Mouse (Mus musculus): ENCODE results near the gene Rccd1. TPM values are rescaled to one million over a fixed set of nuclear protein-coding genes. Genes with fewer than 3 reads are reported as not detected.

Rccd1 gene
- polyA plus RNA-seq, 1 experiment from 2014 or later: 13.8 TPM

GRCm38 (mm10) chr7:80294764-80295648 lies 29.2 kb downstream of the Rccd1 start:
- peak overlapping the region; percentile 17 for H3K27ac ChIP-seq (replicated peaks)
- H3K4me1 ChIP-seq (replicated peaks): peaks cover 4% of the 10 kb centered on the region; the same call in 1 of the 2 replicates
- peak overlapping the region; percentile 36 for H3K9ac ChIP-seq
- peaks cover 12% of the 10 kb centered on the region for H3K36me3 ChIP-seq
- no peaks in the 10 kb centered on the region for H3K27me3 ChIP-seq
- H3K4me2 ChIP-seq: peak overlapping the region; percentile 87
- WGBS: 10% methylated on average over 37 of the region's 37 CpGs
- H3K9me3 ChIP-seq: no peaks in the 10 kb centered on the region
- H3K4me3 ChIP-seq: peak overlapping the region; percentile 57
- no peak for ATAC-seq (ENCODE audit: low FRiP score, low read depth)

- peak within 1 kb of the TSS; percentile 57 for H3K4me3 ChIP-seq
- no peaks in the 10 kb centered on the region for H3K9me3 ChIP-seq
- H3K27me3 ChIP-seq: no peaks in the 10 kb centered on the region
- under 1% methylated on average over 52 of the region's 52 CpGs for WGBS
- peaks cover 19% of the 10 kb centered on the region for H3K36me3 ChIP-seq
- H3K4me1 ChIP-seq (replicated peaks): peaks cover 4% of the 10 kb centered on the region; the same call in 1 of the 2 replicates
- peak within 1 kb of the TSS; percentile 36 for H3K9ac ChIP-seq
- H3K4me2 ChIP-seq: peak within 1 kb of the TSS; percentile 87
- peak within 1 kb of the TSS; percentile 17 for H3K27ac ChIP-seq (replicated peaks)
- ATAC-seq (ENCODE audit: low FRiP score, low read depth): peak; percentile 99
Measured at GRCm38 (mm10) chr7:80294062-80294763, 30.0 kb downstream of the Rccd1 start, which contains the start of gene Prc1. Gene Prc1, plus strand, starts transcription at chr7:80294450.

GRCm38 (mm10) chr7:80287736-80288135 lies 36.5 kb downstream of the Rccd1 start:
- H3K4me3 ChIP-seq: no peak overlapping the region
- no peak overlapping the region for H3K9ac ChIP-seq
- H3K36me3 ChIP-seq: peaks cover 81% of the 10 kb centered on the region
- no peaks in the 10 kb centered on the region for H3K4me1 ChIP-seq (replicated peaks)
- no peaks in the 10 kb centered on the region for H3K27me3 ChIP-seq
- no peak for ATAC-seq (ENCODE audit: low FRiP score, low read depth)
- no peak overlapping the region for H3K4me2 ChIP-seq
- WGBS: 87% methylated on average over 10 of the region's 10 CpGs
- no peak overlapping the region for H3K27ac ChIP-seq (replicated peaks)
- H3K9me3 ChIP-seq: no peaks in the 10 kb centered on the region

GRCm38 (mm10) chr7:80285725-80286124 lies 38.5 kb downstream of the Rccd1 start:
- Histone ChIP-seq H3K36me3 (peaks cover 76% of the 10 kb centered on the region), H3K4me3 (no peak overlapping the region), H3K9me3 (no peaks in the 10 kb centered on the region), H3K4me1 (replicated peaks) (no peaks in the 10 kb centered on the region), H3K9ac (no peak overlapping the region), H3K4me2 (no peak overlapping the region), H3K27ac (replicated peaks) (no peak overlapping the region), H3K27me3 (no peaks in the 10 kb centered on the region)
- 95% methylated on average over 6 of the region's 6 CpGs for WGBS
- ATAC-seq (ENCODE audit: low FRiP score, low read depth): no peak

- no peak overlapping the region for H3K9ac ChIP-seq
- no peak overlapping the region for H3K27ac ChIP-seq (replicated peaks)
- ATAC-seq (ENCODE audit: low FRiP score, low read depth): no peak
- no peaks in the 10 kb centered on the region for H3K4me1 ChIP-seq (replicated peaks)
- H3K36me3 ChIP-seq: peaks cover 75% of the 10 kb centered on the region
- no peak overlapping the region for H3K4me3 ChIP-seq
- 96% methylated on average over 5 of the region's 5 CpGs for WGBS
- H3K4me2 ChIP-seq: no peak overlapping the region
- H3K9me3 ChIP-seq: no peaks in the 10 kb centered on the region
- H3K27me3 ChIP-seq: no peaks in the 10 kb centered on the region
Measured at GRCm38 (mm10) chr7:80284391-80284790, 39.9 kb downstream of the Rccd1 start.

- no peaks in the 10 kb centered on the region for H3K4me1 ChIP-seq (replicated peaks)
- WGBS: 94% methylated on average over 3 of the region's 3 CpGs
- no peak overlapping the region for H3K27ac ChIP-seq (replicated peaks)
- H3K4me3 ChIP-seq: no peak overlapping the region
- no peak for ATAC-seq (ENCODE audit: low FRiP score, low read depth)
- H3K27me3 ChIP-seq: no peaks in the 10 kb centered on the region
- H3K9me3 ChIP-seq: no peaks in the 10 kb centered on the region
- no peak overlapping the region for H3K9ac ChIP-seq
- no peak overlapping the region for H3K4me2 ChIP-seq
- peaks cover 77% of the 10 kb centered on the region for H3K36me3 ChIP-seq
Measured at GRCm38 (mm10) chr7:80283226-80283918, 40.9 kb downstream of the Rccd1 start.

- 87% methylated on average over 3 of the region's 3 CpGs for WGBS
- no peak overlapping the region for H3K4me3 ChIP-seq
Measured at GRCm38 (mm10) chr7:80281646-80282045, 42.6 kb downstream of the Rccd1 start.

GRCm38 (mm10) chr7:80280998-80281397 lies 43.3 kb downstream of the Rccd1 start:
- no peak overlapping the region for H3K4me3 ChIP-seq
- H3K27me3 ChIP-seq: no peaks in the 10 kb centered on the region
- H3K27ac ChIP-seq (replicated peaks): no peak overlapping the region
- no peaks in the 10 kb centered on the region for H3K4me1 ChIP-seq (replicated peaks)
- H3K36me3 ChIP-seq: peaks cover 76% of the 10 kb centered on the region
- no peaks in the 10 kb centered on the region for H3K9me3 ChIP-seq
- no peak for ATAC-seq (ENCODE audit: low FRiP score, low read depth)
- 90% methylated on average over 2 of the region's 2 CpGs for WGBS
- H3K4me2 ChIP-seq: no peak overlapping the region
- no peak overlapping the region for H3K9ac ChIP-seq

More at GRCm38 (mm10) chr7:80281646-80282045, 42.6 kb downstream of the Rccd1 start:
- peaks cover 76% of the 10 kb centered on the region for H3K36me3 ChIP-seq
- no peak overlapping the region for H3K27ac ChIP-seq (replicated peaks)
- H3K4me2 ChIP-seq: no peak overlapping the region
- no peaks in the 10 kb centered on the region for H3K27me3 ChIP-seq
- H3K9me3 ChIP-seq: no peaks in the 10 kb centered on the region
- no peak overlapping the region for H3K9ac ChIP-seq
- no peak for ATAC-seq (ENCODE audit: low FRiP score, low read depth)
- no peaks in the 10 kb centered on the region for H3K4me1 ChIP-seq (replicated peaks)

GRCm38 (mm10) chr7:80280032-80280431 lies 44.2 kb downstream of the Rccd1 start:
- no peaks in the 10 kb centered on the region for H3K4me1 ChIP-seq (replicated peaks)
- H3K4me2 ChIP-seq: no peak overlapping the region
- H3K27ac ChIP-seq (replicated peaks): no peak overlapping the region
- H3K4me3 ChIP-seq: no peak overlapping the region
- H3K9ac ChIP-seq: no peak overlapping the region
- H3K36me3 ChIP-seq: peaks cover 75% of the 10 kb centered on the region
- H3K27me3 ChIP-seq: no peaks in the 10 kb centered on the region
- H3K9me3 ChIP-seq: no peaks in the 10 kb centered on the region
- ATAC-seq (ENCODE audit: low FRiP score, low read depth): no peak
- 89% methylated on average over 10 of the region's 10 CpGs for WGBS

- Histone ChIP-seq H3K4me3 (no peak overlapping the region), H3K27ac (replicated peaks) (no peak overlapping the region), H3K36me3 (peaks cover 79% of the 10 kb centered on the region), H3K27me3 (no peaks in the 10 kb centered on the region), H3K9me3 (no peaks in the 10 kb centered on the region; the same call in 1 of the 2 replicates), H3K4me2 (no peak overlapping the region), H3K9ac (no peak overlapping the region), H3K4me1 (replicated peaks) (peaks cover under 1% of the 10 kb centered on the region; the same call in 1 of the 2 replicates)
- WGBS: 100% methylated on average over 4 of the region's 4 CpGs
- no peak for ATAC-seq (ENCODE audit: low FRiP score, low read depth)
Measured at GRCm38 (mm10) chr7:80276374-80276773, 47.9 kb downstream of the Rccd1 start.

- H3K27me3 ChIP-seq: no peaks in the 10 kb centered on the region
- H3K27ac ChIP-seq (replicated peaks): no peak overlapping the region
- peaks cover 57% of the 10 kb centered on the region for H3K36me3 ChIP-seq
- H3K4me3 ChIP-seq: no peak overlapping the region
- H3K9me3 ChIP-seq: no peaks in the 10 kb centered on the region; the same call in 1 of the 2 replicates
- H3K4me1 ChIP-seq (replicated peaks): peaks cover 22% of the 10 kb centered on the region
- ATAC-seq (ENCODE audit: low FRiP score, low read depth): no peak
- no peak overlapping the region for H3K4me2 ChIP-seq
- H3K9ac ChIP-seq: no peak overlapping the region
- 98% methylated on average over 2 of the region's 2 CpGs for WGBS
Measured at GRCm38 (mm10) chr7:80273456-80273855, 50.8 kb downstream of the Rccd1 start.

Measured in hindbrain, embryonic 15.5 days (tissue).